Mouse (Mus musculus) cerebellum, adult 2 months (tissue): Measurements from ENCODE around the gene Tmem141.

Experiments used
- CTCF ChIP-seq: fragments of 200-500 bp; IDR thresholded peaks from 2 replicates; pipeline ENCODE4 v1.5.1; 2011; ENCODE audit warnings: low read depth, mild to moderate bottlenecking, control low read depth, low read length, moderate library complexity, borderline replicate concordance; ENCODE audit not compliant: insufficient read depth
- POLR2A ChIP-seq: fragments of 200-500 bp; IDR thresholded peaks from 2 replicates; pipeline ENCODE4 v1.6.1; 2011; ENCODE audit warnings: low read length, control low read depth, borderline replicate concordance; ENCODE audit not compliant: insufficient read depth

- TF ChIP-seq CTCF (no peak), POLR2A (no peak)
Observed at GRCm38 (mm10) chr2:25633616-25634015, 11.8 kb upstream of the Tmem141 start.
